Mouse (Mus musculus): ENCODE data around the gene Slc44a4. TPM values are rescaled to one million over a fixed set of nuclear protein-coding genes. Genes with fewer than 3 reads are reported as not detected.
A peak's percentile ranks its signal among the peaks of the same experiment; 100 is the strongest.

The Slc44a4 gene
- polyA plus RNA-seq (2015; fragmentation: Nextera tagmentation; extraction: Ambion mirVana): 0.14 TPM in 1 of 2 replicates, not detected in the other

GRCm38 (mm10) chr17:34913930-34914665 lies at the start of gene Slc44a4:
TSS of gene Slc44a4 (plus strand) at chr17:34914466.
- Histone ChIP-seq H3K36me3 (peaks cover 51% of the 10 kb centered on the region), H3K4me2 (replicated peaks) (no peak within 1 kb of the TSS), H3K9me3 (no peaks in the 10 kb centered on the region), H3K27ac (no peak within 1 kb of the TSS), H3K4me1 (peaks cover 17% of the 10 kb centered on the region), H3K27me3 (no peaks in the 10 kb centered on the region), H3K4me3 (no peak within 1 kb of the TSS), H3K9ac (peak within 1 kb of the TSS; percentile 39; the same call in 1 of the 2 replicates)
- 35% methylated on average over 18 of the region's 18 CpGs for WGBS
- no peak for ATAC-seq (ENCODE audit: low FRiP score, low read depth)

DNA sequence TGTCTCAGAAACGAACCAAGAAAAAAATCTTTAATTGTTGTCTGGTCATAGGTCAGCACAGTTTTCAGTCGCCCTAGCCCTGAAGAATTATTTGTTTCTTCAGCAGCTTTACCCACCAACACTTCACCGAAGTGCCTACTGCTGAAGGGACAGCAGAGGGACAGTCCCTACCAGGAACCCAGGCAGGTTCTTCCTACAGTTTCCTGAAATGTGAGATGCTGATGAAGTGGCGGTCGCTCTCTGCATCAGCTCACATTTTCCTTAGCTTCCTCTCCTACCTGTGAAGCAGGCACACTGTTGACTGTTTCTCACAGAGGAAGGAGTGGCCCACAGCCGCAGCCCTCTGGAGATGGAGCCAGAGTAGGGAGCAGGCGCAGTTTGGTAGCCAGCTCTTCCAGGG lies 48.3 kb upstream of the Slc44a4 start:
- ATAC-seq (ENCODE audit: low FRiP score, low read depth): no peak
- Histone ChIP-seq H3K9me3 (no peaks in the 10 kb centered on the region), H3K4me2 (replicated peaks) (no peak overlapping the region), H3K4me1 (no peaks in the 10 kb centered on the region), H3K27ac (no peak overlapping the region), H3K4me3 (no peak overlapping the region), H3K9ac (no peak overlapping the region), H3K27me3 (peaks cover 4% of the 10 kb centered on the region; the same call in 1 of the 2 replicates), H3K36me3 (no peaks in the 10 kb centered on the region)
- WGBS: 53% methylated on average over 7 of the region's 7 CpGs

DNA sequence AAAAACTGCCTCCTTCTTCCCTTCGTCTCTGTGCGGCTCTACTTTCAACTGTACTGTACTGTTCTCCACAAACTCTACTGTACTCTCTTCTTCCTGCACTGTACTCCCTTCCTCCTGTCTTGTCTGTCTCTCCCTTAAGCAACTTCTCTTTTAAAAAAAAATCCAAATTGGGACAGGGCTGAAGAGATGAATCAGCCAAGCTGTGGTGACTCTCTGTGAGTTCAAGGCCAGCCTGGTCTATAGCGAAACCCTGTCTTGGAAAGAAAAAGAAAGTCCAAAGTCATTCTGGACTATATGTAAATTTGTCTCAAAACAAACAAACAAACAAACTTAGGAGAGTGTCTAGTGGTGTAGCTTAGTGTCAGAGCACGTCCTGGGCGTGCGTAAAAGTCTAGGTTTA lies 39.9 kb upstream of the Slc44a4 start:
- Histone ChIP-seq H3K4me3 (no peak overlapping the region), H3K27ac (no peak overlapping the region), H3K9ac (no peak overlapping the region), H3K9me3 (no peaks in the 10 kb centered on the region), H3K4me2 (replicated peaks) (no peak overlapping the region), H3K36me3 (no peaks in the 10 kb centered on the region), H3K27me3 (peaks cover 3% of the 10 kb centered on the region; the same call in 1 of the 2 replicates), H3K4me1 (0 out of 2 replicates have a peak, but pooled peaks cover 2% of the 10 kb centered on the region)
- WGBS: 86% methylated on average over 6 of the region's 6 CpGs
- no peak for ATAC-seq (ENCODE audit: low FRiP score, low read depth)

DNA sequence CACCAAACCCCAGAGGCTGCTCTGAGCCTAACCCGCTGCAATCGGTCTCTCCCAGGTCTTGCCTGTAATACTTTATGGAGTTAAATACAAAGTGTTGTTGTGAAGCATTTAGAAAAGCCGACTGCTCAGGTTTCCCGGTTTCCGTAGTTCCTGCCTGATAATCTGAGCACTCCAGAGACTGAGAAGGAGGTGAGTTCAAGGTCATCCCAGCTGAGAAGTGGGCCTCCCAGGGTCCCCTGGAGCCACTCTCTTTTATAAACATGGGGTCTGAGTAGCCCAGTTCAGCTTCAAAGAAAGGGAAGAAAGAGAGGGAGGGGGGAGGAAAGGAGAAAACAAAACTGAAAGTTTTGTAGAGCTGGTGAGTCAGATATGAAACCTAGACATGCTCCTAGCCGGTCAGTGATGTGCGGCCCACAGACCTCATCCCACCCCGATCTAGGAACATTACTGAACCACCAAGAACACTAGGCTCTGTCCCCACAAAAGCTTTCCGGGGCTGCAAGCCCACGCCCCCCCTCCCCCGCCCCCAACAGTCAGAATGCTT lies 34.9 kb upstream of the Slc44a4 start, which contains the start of gene Zbtb12:
Gene Zbtb12, plus strand, starts transcription at position 148 of the 544 bp plus-strand sequence.
- 0 out of 2 replicates have a peak, but pooled peaks cover 4% of the 10 kb centered on the region for H3K4me1 ChIP-seq
- H3K9ac ChIP-seq: no peak within 1 kb of the TSS; the same call in 1 of the 2 replicates
- H3K27ac ChIP-seq: no peak within 1 kb of the TSS
- no peak within 1 kb of the TSS for H3K4me3 ChIP-seq
- no peaks in the 10 kb centered on the region for H3K36me3 ChIP-seq
- WGBS: 53% methylated on average over 11 of the region's 11 CpGs
- no peak within 1 kb of the TSS for H3K4me2 ChIP-seq (replicated peaks)
- H3K9me3 ChIP-seq: no peaks in the 10 kb centered on the region
- ATAC-seq (ENCODE audit: low FRiP score, low read depth): no peak
- peaks cover 16% of the 10 kb centered on the region for H3K27me3 ChIP-seq

- no peak overlapping the region for H3K9ac ChIP-seq
- no peak overlapping the region for H3K4me3 ChIP-seq
- no peak overlapping the region for H3K4me2 ChIP-seq (replicated peaks)
- H3K9me3 ChIP-seq: no peaks in the 10 kb centered on the region
- ATAC-seq (ENCODE audit: low FRiP score, low read depth): no peak
- H3K27ac ChIP-seq: no peak overlapping the region
- H3K4me1 ChIP-seq: 0 out of 2 replicates have a peak, but pooled peaks cover 4% of the 10 kb centered on the region
- H3K27me3 ChIP-seq: peaks cover 16% of the 10 kb centered on the region
- H3K36me3 ChIP-seq: no peaks in the 10 kb centered on the region
Observed at GRCm38 (mm10) chr17:34881166-34881565, 33.1 kb upstream of the Slc44a4 start.

DNA sequence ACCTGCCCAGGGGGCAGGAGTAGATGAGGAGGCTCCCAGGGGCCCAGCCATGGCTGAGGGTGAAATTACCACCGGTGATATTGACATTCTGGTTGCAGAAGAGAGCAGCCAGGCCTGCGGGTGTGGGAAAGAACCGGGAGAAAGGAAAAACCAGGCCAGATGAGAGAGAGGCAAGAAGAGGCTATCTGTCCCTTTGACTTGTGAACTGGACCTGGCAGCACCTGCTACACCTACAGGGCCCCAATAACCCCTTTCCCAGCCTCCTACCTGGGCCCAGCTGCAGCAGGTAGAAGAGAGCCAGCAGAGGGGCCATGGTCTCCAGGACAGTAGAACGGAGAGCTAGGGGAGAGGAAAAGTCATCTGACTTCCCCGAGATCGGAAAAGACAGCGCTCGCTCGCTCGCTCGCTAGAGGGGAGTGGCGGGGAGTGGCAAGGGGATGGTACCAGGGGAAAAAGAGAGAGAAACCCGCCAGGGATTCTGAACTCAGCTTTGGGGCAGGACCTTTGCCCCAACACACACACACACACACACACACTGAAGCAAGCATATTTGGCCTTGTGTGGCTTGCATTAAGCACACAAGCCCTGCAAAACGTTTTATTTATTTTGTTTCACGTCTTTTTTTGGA lies 32.5 kb upstream of the Slc44a4 start, which contains the start of gene Gm20547:
Gene Gm20547, minus strand, starts transcription at position 360 of the 628 bp plus-strand sequence.
- H3K27me3 ChIP-seq: peaks cover 16% of the 10 kb centered on the region
- H3K4me1 ChIP-seq: 0 out of 2 replicates have a peak, but pooled peaks cover 4% of the 10 kb centered on the region
- H3K27ac ChIP-seq: no peak within 1 kb of the TSS; the same call in 1 of the 2 replicates
- H3K9me3 ChIP-seq: no peaks in the 10 kb centered on the region
- H3K36me3 ChIP-seq: no peaks in the 10 kb centered on the region
- WGBS: 9% methylated on average over 15 of the region's 15 CpGs
- H3K9ac ChIP-seq: peak within 1 kb of the TSS; percentile 35; the same call in 1 of the 2 replicates
- peak within 1 kb of the TSS; percentile 14; the same call in 1 of the 2 replicates for H3K4me2 ChIP-seq (replicated peaks)
- ATAC-seq (ENCODE audit: low FRiP score, low read depth): no peak
- no peak within 1 kb of the TSS for H3K4me3 ChIP-seq

- H3K36me3 ChIP-seq: no peaks in the 10 kb centered on the region
- 69% methylated on average over 3 of the region's 3 CpGs for WGBS
- peaks cover 16% of the 10 kb centered on the region for H3K27me3 ChIP-seq
- no peak for ATAC-seq (ENCODE audit: low FRiP score, low read depth)
- H3K4me2 ChIP-seq (replicated peaks): no peak overlapping the region
- H3K4me1 ChIP-seq: 0 out of 2 replicates have a peak, but pooled peaks cover 4% of the 10 kb centered on the region
- H3K27ac ChIP-seq: no peak overlapping the region; the same call in 1 of the 2 replicates
- no peaks in the 10 kb centered on the region for H3K9me3 ChIP-seq
- no peak overlapping the region for H3K4me3 ChIP-seq
- no peak overlapping the region for H3K9ac ChIP-seq
Observed at GRCm38 (mm10) chr17:34883332-34883731, 30.9 kb upstream of the Slc44a4 start.

DNA sequence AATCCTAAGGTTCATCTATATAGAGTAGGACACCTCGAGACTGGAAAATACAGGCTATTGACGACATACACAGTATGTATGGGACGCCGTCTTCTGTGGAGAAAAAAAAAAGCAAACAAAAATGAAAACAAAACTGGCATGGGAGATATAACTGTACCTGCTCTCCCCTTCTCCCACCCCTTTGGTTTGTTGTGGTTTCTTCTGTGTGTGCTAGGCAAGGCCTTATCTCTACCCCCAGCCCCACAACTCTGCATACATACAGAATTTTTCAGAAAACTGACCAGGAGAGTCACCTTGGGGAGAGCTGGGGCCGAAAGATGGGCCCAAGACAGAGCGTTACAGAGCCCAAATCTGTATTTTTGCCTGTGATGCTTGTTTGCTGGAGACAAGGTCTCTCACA lies 29.6 kb upstream of the Slc44a4 start:
- Histone ChIP-seq H3K4me1 (no peaks in the 10 kb centered on the region), H3K36me3 (no peaks in the 10 kb centered on the region), H3K27ac (no peak overlapping the region), H3K4me2 (replicated peaks) (no peak overlapping the region), H3K9me3 (no peaks in the 10 kb centered on the region), H3K9ac (no peak overlapping the region), H3K27me3 (peaks cover 16% of the 10 kb centered on the region), H3K4me3 (no peak overlapping the region)
- 89% methylated on average over 6 of the region's 6 CpGs for WGBS
- ATAC-seq (ENCODE audit: low FRiP score, low read depth): no peak

DNA sequence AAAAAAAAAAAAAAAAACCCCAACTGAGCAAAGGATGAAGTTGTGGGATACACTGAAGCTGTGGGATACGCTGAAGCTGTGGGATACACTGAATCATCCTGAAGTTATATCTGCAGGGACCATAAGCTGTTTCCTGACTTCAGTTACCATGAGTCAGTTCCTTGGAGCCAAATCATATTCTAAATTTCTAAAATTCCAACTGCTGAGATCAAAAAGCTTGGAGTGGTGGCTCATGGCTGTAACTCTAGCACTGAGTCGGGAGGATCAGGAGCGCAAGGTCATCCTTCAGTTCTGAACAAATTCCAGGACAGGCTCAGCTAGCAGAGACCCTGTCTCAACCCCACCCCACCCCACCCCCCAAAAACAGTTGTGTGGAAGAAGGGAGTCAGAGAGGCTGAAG lies 28.7 kb upstream of the Slc44a4 start:
- H3K27ac ChIP-seq: no peak overlapping the region
- WGBS: 73% methylated on average over 3 of the region's 3 CpGs
- peaks cover 13% of the 10 kb centered on the region for H3K27me3 ChIP-seq
- no peaks in the 10 kb centered on the region for H3K9me3 ChIP-seq
- no peak for ATAC-seq (ENCODE audit: low FRiP score, low read depth)
- no peaks in the 10 kb centered on the region for H3K36me3 ChIP-seq
- no peak overlapping the region for H3K4me2 ChIP-seq (replicated peaks)
- no peak overlapping the region for H3K9ac ChIP-seq
- no peak overlapping the region for H3K4me3 ChIP-seq
- H3K4me1 ChIP-seq: no peaks in the 10 kb centered on the region

GRCm38 (mm10) chr17:34887942-34888341 lies 26.3 kb upstream of the Slc44a4 start:
- no peak for ATAC-seq (ENCODE audit: low FRiP score, low read depth)
- Histone ChIP-seq H3K27me3 (no peaks in the 10 kb centered on the region), H3K4me3 (no peak overlapping the region), H3K9me3 (no peaks in the 10 kb centered on the region), H3K4me2 (replicated peaks) (no peak overlapping the region), H3K36me3 (no peaks in the 10 kb centered on the region), H3K9ac (no peak overlapping the region), H3K27ac (no peak overlapping the region), H3K4me1 (no peaks in the 10 kb centered on the region)
- WGBS: 87% methylated on average over 5 of the region's 5 CpGs

DNA sequence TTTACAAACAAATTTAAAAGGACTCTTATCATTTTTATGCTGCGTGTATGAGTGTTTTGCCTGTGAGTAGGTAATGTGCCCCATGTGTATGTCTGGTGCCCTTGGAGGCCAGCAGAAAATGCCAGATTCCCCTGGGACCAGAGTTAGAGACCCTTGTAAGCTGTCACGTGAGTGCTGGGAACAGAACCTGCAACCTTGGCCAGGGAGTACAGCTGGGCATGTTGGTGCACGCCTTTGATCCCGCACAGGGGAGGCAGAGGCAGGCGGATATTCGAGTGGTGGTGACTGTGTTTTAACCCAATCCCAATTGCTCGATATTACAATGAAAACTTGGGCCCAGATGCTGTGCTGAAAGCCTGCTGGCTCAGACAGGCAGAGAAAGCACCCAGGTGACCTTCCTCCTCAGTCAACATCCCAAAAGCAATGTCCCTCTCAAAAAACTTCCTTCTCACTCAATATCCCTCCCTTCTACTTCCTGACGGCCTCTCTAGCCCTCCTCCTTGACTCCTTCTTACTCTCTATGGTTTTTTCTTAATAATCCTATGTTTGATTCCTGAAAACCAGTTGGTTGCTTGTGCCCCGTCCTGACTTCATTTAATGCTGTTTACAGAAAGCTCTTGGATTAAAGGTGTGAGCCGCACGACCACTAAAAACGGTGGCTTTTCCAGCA lies 24.1 kb upstream of the Slc44a4 start:
- 81% methylated on average over 12 of the region's 12 CpGs for WGBS
- Histone ChIP-seq H3K9ac (no peak overlapping the region), H3K4me1 (peaks cover 7% of the 10 kb centered on the region), H3K4me2 (replicated peaks) (no peak overlapping the region), H3K4me3 (no peak overlapping the region), H3K27me3 (no peaks in the 10 kb centered on the region), H3K9me3 (no peaks in the 10 kb centered on the region), H3K27ac (no peak overlapping the region), H3K36me3 (no peaks in the 10 kb centered on the region)
- ATAC-seq (ENCODE audit: low FRiP score, low read depth): no peak

- Histone ChIP-seq H3K36me3 (peaks cover 8% of the 10 kb centered on the region), H3K27ac (no peak overlapping the region), H3K4me1 (peaks cover 19% of the 10 kb centered on the region), H3K4me2 (replicated peaks) (no peak overlapping the region), H3K27me3 (no peaks in the 10 kb centered on the region), H3K4me3 (no peak overlapping the region), H3K9me3 (no peaks in the 10 kb centered on the region), H3K9ac (no peak overlapping the region)
- ATAC-seq (ENCODE audit: low FRiP score, low read depth): no peak
- 98% methylated on average over 2 of the region's 2 CpGs for WGBS
Observed at GRCm38 (mm10) chr17:34891377-34891776, 22.9 kb upstream of the Slc44a4 start.

Data from limb, embryonic 13.5 days (tissue).